Mouse (Mus musculus): ENCODE results near the gene Ticam1.

DNA sequence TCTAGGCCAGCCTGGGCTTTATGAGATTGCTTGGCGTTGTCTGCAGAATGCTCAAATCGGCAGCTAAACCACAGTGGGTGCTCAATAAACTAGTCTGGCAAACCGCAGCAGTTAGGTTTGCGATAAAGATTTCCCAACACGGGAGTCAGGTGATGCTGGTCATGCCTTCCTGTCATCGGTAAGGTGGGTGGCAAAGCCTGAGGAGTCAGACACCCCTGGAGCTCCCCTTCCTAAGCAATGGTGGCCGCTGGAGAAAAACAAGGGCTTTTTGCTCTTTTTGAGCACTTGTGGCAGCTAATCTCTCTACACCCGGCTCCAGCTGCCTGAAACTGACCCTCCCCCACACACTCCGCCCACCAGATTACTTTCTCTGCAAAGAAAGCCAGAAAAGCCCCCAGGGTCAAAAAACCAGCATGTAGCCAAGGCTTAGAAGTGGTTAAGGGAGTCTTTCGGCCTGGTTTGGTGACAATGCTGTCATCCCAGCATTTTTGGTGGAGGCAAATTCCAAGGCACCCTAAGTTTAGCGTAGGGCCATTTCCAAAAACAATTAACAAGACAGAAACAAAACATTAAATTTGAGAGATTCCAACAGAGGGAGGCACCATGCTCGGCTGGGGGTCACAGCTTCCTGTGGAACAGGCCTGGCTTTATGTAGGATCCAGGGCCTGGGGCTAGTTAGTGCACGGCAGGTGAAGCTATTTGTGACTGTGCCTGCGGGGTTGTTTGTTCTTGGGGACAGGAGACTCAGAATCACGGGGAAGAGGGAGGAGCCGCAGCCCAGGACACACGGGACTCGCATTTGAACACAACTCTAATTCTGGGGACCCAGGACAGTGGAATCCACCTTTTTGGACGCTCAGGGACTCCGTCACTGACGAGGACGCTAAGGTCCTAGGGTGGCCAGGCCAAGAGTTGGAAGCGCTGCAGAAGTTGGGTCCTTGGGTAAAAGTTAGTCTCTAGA lies 13.1 kb upstream of the Ticam1 start:
- TF ChIP-seq CTCF (IDR thresholded peaks at IDR 0.05; ENCODE audit: extremely low read depth, insufficient read depth, low read length) (no peak), POLR2A (IDR thresholded peaks at IDR 0.05; ENCODE audit: extremely low read depth, insufficient read depth, low read length) (no peak)
